Mouse (Mus musculus) midbrain, embryonic 14.5 days (tissue): Measurements from ENCODE around the gene Cd44. TPM values are rescaled to one million over a fixed set of nuclear protein-coding genes. Genes with fewer than 3 reads are reported as not detected.

ENCODE experiments used
- ATAC-seq: fragments of 200-750 bp; cut with Nextera tagmentation; 2 replicates; pipeline ENCODE4 v1.8.0; 2017; ENCODE audit warnings: moderate number of reproducible peaks, moderate library complexity; ENCODE audit not compliant: low FRiP score, low TSS enrichment
- DNase-seq: peaks from one replicate; pipeline ENCODE4 v3.0.0-alpha.2; 2015
- H3K27ac ChIP-seq: fragments of 300-500 bp; sonication (generic); replicated peaks from 2 replicates; pipeline ENCODE4 v1.5.1; 2014; ENCODE audit warnings: mild to moderate bottlenecking, low read depth, low read length, moderate library complexity
- H3K27me3 ChIP-seq: fragments of 300-500 bp; sonication (generic); 2 replicates; pipeline ENCODE4 v1.6.1; 2014; ENCODE audit warnings: low read length, control low read depth, mixed read lengths; ENCODE audit not compliant: control insufficient read depth, insufficient read depth
- H3K36me3 ChIP-seq: fragments of 300-500 bp; sonication (generic); 2 replicates; pipeline ENCODE4 v1.6.1; 2014; ENCODE audit warnings: low read length, control low read depth; ENCODE audit not compliant: control insufficient read depth, insufficient read depth
- H3K4me1 ChIP-seq: fragments of 300-500 bp; sonication (generic); 2 replicates; pipeline ENCODE4 v1.6.1; 2014; ENCODE audit warnings: mild to moderate bottlenecking, antibody characterized with exemption, low read length, control low read depth; ENCODE audit not compliant: control insufficient read depth, insufficient read depth
- H3K4me2 ChIP-seq: fragments of 300-500 bp; sonication (generic); 2 replicates; pipeline ENCODE4 v1.6.1; 2014; ENCODE audit warnings: mild to moderate bottlenecking, low read length, moderate library complexity
- H3K4me3 ChIP-seq: fragments of 300-500 bp; sonication (generic); replicated peaks from 2 replicates; pipeline ENCODE4 v1.5.1; 2014; ENCODE audit warnings: low read depth, low read length
- H3K9ac ChIP-seq: fragments of 300-500 bp; sonication (generic); replicated peaks from 2 replicates; pipeline ENCODE4 v1.6.1; 2014; ENCODE audit warnings: mild to moderate bottlenecking, low read length, moderate library complexity
- H3K9me3 ChIP-seq: fragments of 300-500 bp; sonication (generic); 2 replicates; pipeline ENCODE4 v1.6.1; 2016; ENCODE audit warnings: low read length, control low read depth, mixed read lengths; ENCODE audit not compliant: control insufficient read depth
- WGBS: fragments of 180-500 bp; shearing (Covaris S2); extraction: QIAGEN DNeasy Blood & Tissue Kit; methylation state at CpG from one replicate; pipeline ENCODE4 v1.1.7; 2014; 5-methylcytosine and 5-hydroxymethylcytosine counted together
- polyA plus RNA-seq: library from polyadenylated mRNA; unstranded; fragments of >200 nt; fragmentation: Nextera tagmentation; extraction: Ambion mirVana; gene quantifications from 2 replicates; pipeline ENCODE4 v1.2.1, GENCODE M21; 2014

The Cd44 gene
- polyA plus RNA-seq, 1 experiment from 2014 or later = 3.1 TPM

- no peak for ATAC-seq
- H3K36me3 ChIP-seq = peaks cover 42% of the 10 kb centered on the region; the same call in 1 of the 2 replicates
- no peak overlapping the region for H3K9ac ChIP-seq
- H3K9me3 ChIP-seq = no peaks in the 10 kb centered on the region
- H3K4me3 ChIP-seq = no peak overlapping the region
- no peaks in the 10 kb centered on the region for H3K4me1 ChIP-seq
- H3K27me3 ChIP-seq = no peaks in the 10 kb centered on the region
- DNase-seq = no peak
- H3K27ac ChIP-seq = no peak overlapping the region
- H3K4me2 ChIP-seq = no peak overlapping the region
- WGBS = 75% methylated on average over 2 of the region's 2 CpGs
Measured at GRCm38 (mm10) chr2:102763991-102764390, 137.5 kb downstream of the Cd44 start.

GRCm38 (mm10) chr2:102763176-102763575 is 138.3 kb downstream of the Cd44 start:
- peaks cover 41% of the 10 kb centered on the region; the same call in 1 of the 2 replicates for H3K36me3 ChIP-seq
- H3K27me3 ChIP-seq = no peaks in the 10 kb centered on the region
- no peaks in the 10 kb centered on the region for H3K9me3 ChIP-seq
- no peak overlapping the region for H3K9ac ChIP-seq
- WGBS = 97% methylated on average over 3 of the region's 3 CpGs
- no peak overlapping the region for H3K27ac ChIP-seq
- no peak for DNase-seq
- H3K4me2 ChIP-seq = no peak overlapping the region
- H3K4me1 ChIP-seq = no peaks in the 10 kb centered on the region
- ATAC-seq = no peak
- H3K4me3 ChIP-seq = no peak overlapping the region

Other genes with a start within 250 kb of the Cd44 start
- 22.3 and 24.0 TPM in 2 replicates for gene Slc1a2, start 243.0 kb downstream of the Cd44 start, polyA plus RNA-seq
- 66.9 and 67.1 TPM in 2 replicates for gene Pdhx, start 171.8 kb upstream of the Cd44 start, polyA plus RNA-seq
- 48.2 and 49.0 TPM in 2 replicates for gene Apip, start 172.0 kb upstream of the Cd44 start, polyA plus RNA-seq